16 mouse cellular contexts compared by ENCODE assay signal in the genomic region with DNA sequence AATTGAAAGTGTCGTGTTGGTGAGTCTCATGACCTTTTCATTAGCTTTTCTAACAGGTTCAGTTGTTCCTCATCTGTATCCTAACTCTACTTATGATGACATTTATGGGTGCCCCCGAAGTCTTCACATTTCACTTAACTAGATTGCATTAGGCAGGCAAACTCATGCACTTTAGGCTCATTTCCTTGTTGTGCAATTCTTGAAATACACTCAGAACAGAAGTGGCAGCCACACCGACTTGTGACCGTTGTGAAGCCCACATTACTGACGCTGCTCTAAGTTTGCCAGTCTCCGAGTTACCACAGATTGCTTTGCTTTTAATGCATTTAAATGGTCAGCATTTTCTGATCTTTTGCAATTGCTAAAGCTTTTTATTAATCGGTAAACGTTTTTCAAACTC.
"Had no signal": no experiment of that assay in that cellular context is flagged by ENCODE, and none has a peak within 500 bp of the region (broad histone marks: within the 10 kb centered on the region; RNA-seq: fewer than 3 reads in every experiment).

No protein-coding gene starts in this region.

- H3K27ac ChIP-seq: kidney, postnatal 0 days; layer of hippocampus, adult 2 months; limb, embryonic 10.5 days; limb, embryonic 13.5 days; liver, embryonic 12.5 days; liver, embryonic 15.5 days had no signal

- H3K4me3 ChIP-seq: layer of hippocampus, adult 2 months; limb, embryonic 10.5 days; limb, embryonic 13.5 days; liver, embryonic 12.5 days; liver, embryonic 15.5 days; megakaryocyte, embryonic 14.5 days had no signal

- ATAC-seq: liver, embryonic 12.5 days had no signal

- DNase-seq: kidney, adult 2 months; kidney, postnatal 25 days; layer of hippocampus, adult 9-11 months; liver; midbrain, embryonic 14.5 days; right cerebral cortex, postnatal 25 days; thymus, adult 18-20 months; thymus, postnatal 36 days had no signal

- H3K27me3 ChIP-seq: limb, embryonic 13.5 days; liver, embryonic 12.5 days; liver, embryonic 15.5 days; megakaryocyte, embryonic 14.5 days had no signal

- H3K4me1 ChIP-seq: limb, embryonic 13.5 days; liver, embryonic 12.5 days; liver, embryonic 15.5 days; megakaryocyte, embryonic 14.5 days had no signal

- H3K9me3 ChIP-seq: limb, embryonic 10.5 days; limb, embryonic 13.5 days; liver, embryonic 12.5 days; liver, embryonic 15.5 days; megakaryocyte, embryonic 14.5 days had no signal

- H3K4me2 ChIP-seq: limb, embryonic 13.5 days; liver, embryonic 12.5 days; liver, embryonic 15.5 days; midbrain, embryonic 11.5 days had no signal

- H3K36me3 ChIP-seq: limb, embryonic 10.5 days; limb, embryonic 13.5 days; liver, embryonic 12.5 days; liver, embryonic 15.5 days had no signal

- H3K9ac ChIP-seq: limb, embryonic 13.5 days; liver, embryonic 12.5 days; liver, embryonic 15.5 days had no signal
